Mouse (Mus musculus) lung, embryonic 16.5 days (tissue): ENCODE results near the gene Fev. TPM values are rescaled to one million over a fixed set of nuclear protein-coding genes. Genes with fewer than 3 reads are reported as not detected.

Source experiments
- ATAC-seq: fragments of 200-750 bp; cut with Nextera tagmentation; 2 replicates; pipeline ENCODE4 v1.8.0; 2017; ENCODE audit warnings: low read depth, mild to moderate bottlenecking, moderate library complexity
- H3K27ac ChIP-seq: fragments of 300-500 bp; sonication (generic); 2 replicates; pipeline ENCODE4 v1.5.1; 2014; ENCODE audit warnings: mild to moderate bottlenecking, control low read depth, low read length
- H3K27me3 ChIP-seq: fragments of 300-500 bp; sonication (generic); 2 replicates; pipeline ENCODE4 v1.6.1; 2014; ENCODE audit warnings: low read depth, low read length, mixed read lengths; ENCODE audit not compliant: control insufficient read depth, insufficient read depth
- H3K36me3 ChIP-seq: fragments of 300-500 bp; sonication (generic); 2 replicates; pipeline ENCODE4 v1.6.1; 2014; ENCODE audit warnings: low read length; ENCODE audit not compliant: control insufficient read depth, insufficient read depth
- H3K4me1 ChIP-seq: fragments of 300-500 bp; sonication (generic); replicated peaks from 2 replicates; pipeline ENCODE4 v1.6.1; 2014; ENCODE audit warnings: low read length, mixed read lengths; ENCODE audit not compliant: control insufficient read depth, insufficient read depth
- H3K4me2 ChIP-seq: fragments of 300-500 bp; sonication (generic); 2 replicates; pipeline ENCODE4 v1.6.1; 2014; ENCODE audit warnings: low read depth, low read length, control low read depth
- H3K4me3 ChIP-seq: fragments of 300-500 bp; sonication (generic); 2 replicates; pipeline ENCODE4 v1.5.1; 2014; ENCODE audit warnings: mild to moderate bottlenecking, low read length, control low read depth
- H3K9ac ChIP-seq: fragments of 300-500 bp; sonication (generic); 2 replicates; pipeline ENCODE4 v1.6.1; 2014; ENCODE audit warnings: low read length, control low read depth
- H3K9me3 ChIP-seq: fragments of 300-500 bp; sonication (generic); 2 replicates; pipeline ENCODE4 v1.6.1; 2016; ENCODE audit warnings: low read length; ENCODE audit not compliant: control insufficient read depth
- WGBS: fragments of 180-500 bp; shearing (Covaris S2); extraction: QIAGEN DNeasy Blood & Tissue Kit; methylation state at CpG from one replicate; pipeline ENCODE4 v1.1.7; 2014; 5-methylcytosine and 5-hydroxymethylcytosine counted together
- polyA plus RNA-seq: library from polyadenylated mRNA; unstranded; fragments of >200 nt; fragmentation: Nextera tagmentation; extraction: Ambion mirVana; gene quantifications from 2 replicates; pipeline ENCODE4 v1.2.1, GENCODE M21; 2015

The Fev gene
- polyA plus RNA-seq = not detected in 2 replicates

- no peaks in the 10 kb centered on the region for H3K36me3 ChIP-seq
- no peak for ATAC-seq
- under 1% methylated on average over 41 of the region's 43 CpGs for WGBS
- no peak within 1 kb of the TSS for H3K9ac ChIP-seq
- peak within 1 kb of the TSS; percentile 15 for H3K4me3 ChIP-seq
- no peaks in the 10 kb centered on the region for H3K9me3 ChIP-seq
- peak within 1 kb of the TSS; percentile 32 for H3K4me2 ChIP-seq
- H3K27me3 ChIP-seq = peaks cover 84% of the 10 kb centered on the region
- peaks cover 16% of the 10 kb centered on the region for H3K4me1 ChIP-seq
- H3K27ac ChIP-seq = no peak within 1 kb of the TSS
These were observed at the start of gene Fev for GRCm38 (mm10) chr1:74885369-74886042. Gene Fev (minus strand): TSS chr1:74885419.

DNA sequence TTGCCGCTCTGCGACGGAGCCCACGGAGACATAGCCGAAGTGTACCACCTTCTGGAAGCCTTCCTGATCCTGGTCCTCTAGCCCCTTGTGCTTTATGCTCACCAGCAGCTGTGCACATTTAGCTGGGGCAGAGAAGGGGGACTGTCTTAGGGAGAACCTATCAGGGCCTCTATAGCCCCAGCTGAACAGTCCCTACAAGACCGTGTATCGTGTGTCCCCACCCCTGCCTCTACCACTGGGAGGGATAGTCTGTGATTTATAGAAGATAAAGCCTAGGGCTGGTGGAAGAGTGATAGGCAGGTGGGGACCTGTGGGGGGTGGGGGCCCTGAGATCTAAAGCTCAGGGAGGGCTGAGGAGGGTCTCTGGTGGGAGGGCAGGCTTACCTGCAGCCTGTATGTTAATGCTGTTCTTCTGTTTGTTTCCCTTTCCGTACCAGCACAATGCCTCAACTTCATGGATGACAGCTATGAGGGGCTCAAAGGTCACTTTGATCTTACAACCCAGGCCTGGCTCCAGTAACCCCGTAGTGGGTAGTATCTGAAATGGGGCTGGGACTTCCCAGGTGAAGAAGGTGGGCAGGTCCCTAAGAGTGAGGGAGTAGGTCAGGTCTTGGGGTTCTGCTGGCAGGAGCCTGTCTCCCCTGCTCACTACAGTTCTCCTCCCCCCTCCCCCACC, 42.5 kb upstream of the Fev start:
- Histone ChIP-seq H3K4me1 (no peaks in the 10 kb centered on the region), H3K4me2 (no peak overlapping the region), H3K4me3 (no peak overlapping the region), H3K27ac (no peak overlapping the region), H3K27me3 (no peaks in the 10 kb centered on the region), H3K9me3 (no peaks in the 10 kb centered on the region), H3K9ac (no peak overlapping the region), H3K36me3 (no peaks in the 10 kb centered on the region)
- no peak for ATAC-seq
- 74% methylated on average over 9 of the region's 9 CpGs for WGBS

DNA sequence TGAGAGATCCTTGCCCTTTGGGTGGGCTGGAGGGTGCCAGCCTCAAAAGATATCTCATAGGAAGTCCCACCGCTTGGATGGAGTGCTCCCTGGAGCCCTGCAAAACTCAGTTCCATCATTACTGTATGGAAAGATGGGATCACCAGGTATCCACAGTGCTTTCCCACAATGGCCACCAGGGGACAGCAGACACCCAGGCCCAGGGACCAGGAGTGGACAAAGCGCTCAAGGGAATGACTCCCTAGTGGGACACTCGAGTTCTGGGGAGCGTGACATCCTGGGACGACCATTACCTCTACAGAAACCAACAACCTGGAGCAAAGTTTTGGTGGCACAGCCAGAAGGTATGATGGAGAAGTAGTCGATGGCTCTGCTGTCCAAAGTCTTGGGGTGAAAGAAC, 41.5 kb upstream of the Fev start:
- 28% methylated on average over 6 of the region's 6 CpGs for WGBS
- H3K4me3 ChIP-seq = no peak overlapping the region
- H3K27ac ChIP-seq = no peak overlapping the region
- H3K4me2 ChIP-seq = no peak overlapping the region
- no peaks in the 10 kb centered on the region for H3K4me1 ChIP-seq
- no peak overlapping the region for H3K9ac ChIP-seq
- no peaks in the 10 kb centered on the region for H3K9me3 ChIP-seq
- ATAC-seq = no peak; the same call in 1 of the 2 replicates
- H3K27me3 ChIP-seq = no peaks in the 10 kb centered on the region
- no peaks in the 10 kb centered on the region for H3K36me3 ChIP-seq

- no peaks in the 10 kb centered on the region for H3K4me1 ChIP-seq
- no peaks in the 10 kb centered on the region for H3K9me3 ChIP-seq
- H3K9ac ChIP-seq = no peak overlapping the region
- ATAC-seq = no peak
- no peak overlapping the region for H3K27ac ChIP-seq
- WGBS = 64% methylated on average over 4 of the region's 4 CpGs
- H3K4me2 ChIP-seq = no peak overlapping the region
- no peak overlapping the region for H3K4me3 ChIP-seq
- no peaks in the 10 kb centered on the region for H3K27me3 ChIP-seq
- H3K36me3 ChIP-seq = no peaks in the 10 kb centered on the region
These were observed 39.2 kb upstream of the Fev start for GRCm38 (mm10) chr1:74924464-74924863.

DNA sequence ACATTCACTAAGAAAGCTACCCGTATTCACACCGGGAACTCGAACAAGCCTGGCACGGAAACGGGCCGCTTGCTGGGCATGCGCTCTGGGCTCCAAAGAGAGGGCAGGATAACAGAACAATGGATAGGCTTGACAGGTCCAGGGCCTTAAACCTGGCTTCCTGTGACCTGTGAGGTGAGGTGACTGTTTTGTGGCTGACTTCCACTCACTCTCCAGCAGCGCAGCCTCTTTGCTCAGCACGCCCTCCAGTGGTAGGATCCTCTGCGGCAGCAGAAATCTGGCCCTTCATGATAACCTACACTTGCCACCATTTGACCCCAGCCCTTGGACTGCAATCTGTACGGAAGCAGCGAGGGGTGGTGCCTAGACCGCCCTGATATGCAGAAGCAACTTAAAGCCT, 30.5 kb upstream of the Fev start:
- 18% methylated on average over 13 of the region's 13 CpGs for WGBS
- ATAC-seq = no peak
- H3K9ac ChIP-seq = no peak overlapping the region
- no peak overlapping the region for H3K4me2 ChIP-seq
- no peak overlapping the region for H3K4me3 ChIP-seq
- no peaks in the 10 kb centered on the region; the same call in 1 of the 2 replicates for H3K27me3 ChIP-seq
- no peaks in the 10 kb centered on the region for H3K4me1 ChIP-seq
- H3K27ac ChIP-seq = no peak overlapping the region
- no peaks in the 10 kb centered on the region for H3K36me3 ChIP-seq
- H3K9me3 ChIP-seq = no peaks in the 10 kb centered on the region

- no peak for ATAC-seq
- WGBS = 17% methylated on average over 6 of the region's 6 CpGs
- H3K9ac ChIP-seq = no peak overlapping the region
- no peaks in the 10 kb centered on the region for H3K9me3 ChIP-seq
- no peak overlapping the region for H3K4me2 ChIP-seq
- H3K4me1 ChIP-seq = 0 out of 2 replicates have a peak, but pooled peaks cover 3% of the 10 kb centered on the region
- H3K27ac ChIP-seq = no peak overlapping the region
- no peak overlapping the region for H3K4me3 ChIP-seq
- H3K27me3 ChIP-seq = peaks cover 44% of the 10 kb centered on the region
- no peaks in the 10 kb centered on the region for H3K36me3 ChIP-seq
These were observed 17.0 kb upstream of the Fev start for GRCm38 (mm10) chr1:74902191-74902590.

GRCm38 (mm10) chr1:74901686-74902085, 16.5 kb upstream of the Fev start:
- Histone ChIP-seq H3K9me3 (no peaks in the 10 kb centered on the region), H3K4me1 (0 out of 2 replicates have a peak, but pooled peaks cover 3% of the 10 kb centered on the region), H3K36me3 (no peaks in the 10 kb centered on the region), H3K27ac (no peak overlapping the region), H3K4me3 (no peak overlapping the region), H3K9ac (no peak overlapping the region), H3K4me2 (no peak overlapping the region), H3K27me3 (peaks cover 46% of the 10 kb centered on the region)
- no peak for ATAC-seq
- WGBS = 14% methylated on average over 3 of the region's 3 CpGs

DNA sequence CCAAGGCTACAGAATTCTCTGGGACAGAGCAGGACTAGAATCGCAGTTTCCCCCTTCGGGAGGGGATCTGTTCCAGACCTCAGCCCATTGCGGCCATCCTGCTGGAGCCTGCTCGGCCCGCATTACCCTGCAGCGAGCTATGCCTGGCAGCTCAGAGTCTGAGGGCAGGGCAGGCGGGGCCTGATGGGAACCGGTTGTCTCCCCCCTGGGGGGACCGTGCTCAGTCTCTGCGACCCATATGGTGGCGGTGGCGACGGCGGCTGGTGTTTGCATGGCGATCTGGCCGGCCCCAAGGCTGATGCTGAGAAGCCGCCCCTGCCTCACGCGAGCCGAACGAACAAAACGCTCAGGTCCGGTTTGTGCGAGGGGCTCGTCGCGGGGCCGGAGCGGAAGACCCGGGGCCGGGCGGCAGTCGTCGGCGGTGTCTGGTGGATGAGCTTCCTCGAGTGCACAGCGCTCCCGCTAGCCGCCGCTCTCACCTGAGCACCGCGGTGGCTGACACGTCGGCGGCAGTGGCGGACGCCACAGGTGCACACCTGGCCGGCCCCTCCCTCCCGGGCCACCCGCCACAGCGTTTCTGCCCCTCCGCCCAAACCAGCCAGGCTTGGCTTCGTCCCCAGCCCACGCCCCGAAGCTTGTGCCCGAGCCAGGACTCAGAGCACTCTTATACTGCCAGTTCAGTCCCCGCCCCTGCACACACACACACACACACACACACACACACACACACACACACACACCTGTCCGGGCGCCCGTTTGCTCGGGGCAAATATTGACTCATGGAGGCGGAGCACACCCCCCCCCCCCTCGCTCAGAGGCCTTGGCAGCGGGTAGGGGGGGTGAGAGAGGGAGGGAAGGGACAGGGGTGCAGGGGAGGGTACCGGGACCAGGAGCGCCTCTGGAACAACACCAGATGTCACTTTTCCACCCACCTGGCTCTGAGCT, 15.4 kb upstream of the Fev start:
- Histone ChIP-seq H3K36me3 (no peaks in the 10 kb centered on the region), H3K9me3 (no peaks in the 10 kb centered on the region), H3K9ac (peak overlapping the region; percentile 48; the same call in 1 of the 2 replicates), H3K4me2 (peak overlapping the region; percentile 65), H3K4me1 (0 out of 2 replicates have a peak, but pooled peaks cover 3% of the 10 kb centered on the region), H3K27ac (peak overlapping the region; percentile 33; the same call in 1 of the 2 replicates), H3K27me3 (peaks cover 50% of the 10 kb centered on the region), H3K4me3 (peak overlapping the region; percentile 40)
- WGBS = 0% methylated on average over 39 of the region's 66 CpGs
- ATAC-seq = peak; percentile 87
